Mouse (Mus musculus) E14TG2a.4 (cell line): ENCODE measurements around the gene BC051019.

Source experiments
- H3K27me3 ChIP-seq: 2 replicates; pipeline ENCODE4 v1.6.1; 2014; ENCODE audit warnings: low read length, control low read depth; ENCODE audit not compliant: insufficient read depth
- H3K36me3 ChIP-seq: 2 replicates; pipeline ENCODE4 v1.6.1; 2014; ENCODE audit warnings: low read length, control low read depth; ENCODE audit not compliant: insufficient read depth
- H3K4me1 ChIP-seq: replicated peaks from 2 replicates; pipeline ENCODE4 v1.6.1; 2014; ENCODE audit warnings: low read depth, low read length, control low read depth
- H3K4me3 ChIP-seq: replicated peaks from 2 replicates; pipeline ENCODE4 v1.5.1; 2014; ENCODE audit warnings: mild to moderate bottlenecking, low read length
- H3K9me3 ChIP-seq: 2 replicates; pipeline ENCODE4 v1.6.1; 2014; ENCODE audit warnings: low read length, control low read depth
- CTCF ChIP-seq: conservative IDR thresholded peaks from 2 replicates; pipeline ENCODE4 v1.5.1; 2014; ENCODE audit warnings: low read length
- NANOG ChIP-seq: IDR thresholded peaks from 2 replicates; pipeline ENCODE4 v1.6.1; 2014; ENCODE audit warnings: borderline replicate concordance, low read length, mixed read lengths
- POU5F1 ChIP-seq: IDR thresholded peaks from 2 replicates; pipeline ENCODE4 v1.6.1; 2014; ENCODE audit warnings: low read length, borderline replicate concordance

Gene BC051019

GRCm38 (mm10) chr7:109719286-109719685 lies 4.4 kb downstream of the BC051019 start:
- no peaks in the 10 kb centered on the region for H3K27me3 ChIP-seq
- H3K9me3 ChIP-seq: no peaks in the 10 kb centered on the region
- peaks cover 15% of the 10 kb centered on the region for H3K4me1 ChIP-seq
- no peak overlapping the region for H3K4me3 ChIP-seq
- H3K36me3 ChIP-seq: no peaks in the 10 kb centered on the region
- TF ChIP-seq NANOG (no peak), CTCF (peak; percentile 58), POU5F1 (no peak)

GRCm38 (mm10) chr7:109713434-109713982 lies 10.1 kb downstream of the BC051019 start:
- H3K27me3 ChIP-seq: no peaks in the 10 kb centered on the region
- H3K36me3 ChIP-seq: peaks cover 51% of the 10 kb centered on the region
- H3K9me3 ChIP-seq: no peaks in the 10 kb centered on the region
- peaks cover 14% of the 10 kb centered on the region; the same call in 1 of the 2 replicates for H3K4me1 ChIP-seq
- no peak overlapping the region for H3K4me3 ChIP-seq
- TF ChIP-seq POU5F1 (no peak), CTCF (no peak), NANOG (no peak)

GRCm38 (mm10) chr7:109712198-109712597 lies 11.5 kb downstream of the BC051019 start:
- TF ChIP-seq NANOG (no peak), CTCF (no peak), POU5F1 (no peak)
- H3K4me1 ChIP-seq: peaks cover 14% of the 10 kb centered on the region; the same call in 1 of the 2 replicates
- H3K4me3 ChIP-seq: no peak overlapping the region
- H3K36me3 ChIP-seq: peaks cover 64% of the 10 kb centered on the region
- no peaks in the 10 kb centered on the region for H3K27me3 ChIP-seq
- no peaks in the 10 kb centered on the region for H3K9me3 ChIP-seq

GRCm38 (mm10) chr7:109710069-109710468 lies 13.6 kb downstream of the BC051019 start:
- peaks cover 20% of the 10 kb centered on the region for H3K4me1 ChIP-seq
- H3K4me3 ChIP-seq: no peak overlapping the region
- TF ChIP-seq NANOG (no peak), CTCF (no peak), POU5F1 (no peak)
- H3K9me3 ChIP-seq: no peaks in the 10 kb centered on the region
- H3K36me3 ChIP-seq: peaks cover 83% of the 10 kb centered on the region
- H3K27me3 ChIP-seq: no peaks in the 10 kb centered on the region

GRCm38 (mm10) chr7:109708961-109709382 lies 14.7 kb downstream of the BC051019 start:
- Histone ChIP-seq H3K36me3 (peaks cover 83% of the 10 kb centered on the region), H3K27me3 (no peaks in the 10 kb centered on the region), H3K4me3 (no peak overlapping the region), H3K9me3 (no peaks in the 10 kb centered on the region), H3K4me1 (peaks cover 23% of the 10 kb centered on the region)
- TF ChIP-seq CTCF (no peak), POU5F1 (no peak), NANOG (no peak)

- Histone ChIP-seq H3K27me3 (no peaks in the 10 kb centered on the region), H3K9me3 (no peaks in the 10 kb centered on the region), H3K4me1 (peaks cover 33% of the 10 kb centered on the region), H3K36me3 (peaks cover 69% of the 10 kb centered on the region), H3K4me3 (no peak overlapping the region)
- TF ChIP-seq CTCF (peak; percentile 29), NANOG (no peak)
Observed at GRCm38 (mm10) chr7:109707023-109707785, 16.4 kb downstream of the BC051019 start.

GRCm38 (mm10) chr7:109704461-109704860 lies 19.2 kb downstream of the BC051019 start:
- H3K4me3 ChIP-seq: peak overlapping the region; percentile 91
- no peaks in the 10 kb centered on the region for H3K27me3 ChIP-seq
- peaks cover 45% of the 10 kb centered on the region for H3K4me1 ChIP-seq
- H3K36me3 ChIP-seq: peaks cover 42% of the 10 kb centered on the region
- no peaks in the 10 kb centered on the region for H3K9me3 ChIP-seq
- TF ChIP-seq POU5F1 (no peak), CTCF (no peak), NANOG (no peak)

- Histone ChIP-seq H3K27me3 (no peaks in the 10 kb centered on the region), H3K9me3 (no peaks in the 10 kb centered on the region), H3K4me3 (peak overlapping the region; percentile 91), H3K36me3 (peaks cover 37% of the 10 kb centered on the region), H3K4me1 (peaks cover 48% of the 10 kb centered on the region)
- no peak for TF ChIP-seq CTCF
- no peak for TF ChIP-seq NANOG
- no peak for TF ChIP-seq POU5F1
Observed at GRCm38 (mm10) chr7:109704016-109704377, 19.7 kb downstream of the BC051019 start.
